Mouse (Mus musculus) E14TG2a.4 (cell line): ENCODE results near the gene Ly6g6f.

Source experiments
- CTCF ChIP-seq: conservative IDR thresholded peaks from 2 replicates; pipeline ENCODE4 v1.5.1; 2014; ENCODE audit warnings: low read length
- NANOG ChIP-seq: IDR thresholded peaks from 2 replicates; pipeline ENCODE4 v1.6.1; 2014; ENCODE audit warnings: borderline replicate concordance, low read length, mixed read lengths
- POU5F1 ChIP-seq: IDR thresholded peaks from 2 replicates; pipeline ENCODE4 v1.6.1; 2014; ENCODE audit warnings: low read length, borderline replicate concordance

GRCm38 (mm10) chr17:35104079-35104478 is 18.7 kb upstream of the Ly6g6f start:
- TF ChIP-seq CTCF (no peak), POU5F1 (no peak), NANOG (no peak)
